Mouse (Mus musculus) heart, adult 2 months (tissue): ENCODE results near the gene Crybb1. TPM values are rescaled to one million over a fixed set of nuclear protein-coding genes. Genes with fewer than 3 reads are reported as not detected.

Source experiments
- DNase-seq, 2 experiments: peaks; one replicate each; pipeline ENCODE4 v3.0.0; 2021
- H3K27ac ChIP-seq: fragments of 200-600 bp; 2 replicates; pipeline ENCODE4 v1.8.1; 2022
- H3K27me3 ChIP-seq: fragments of 200-500 bp; 2 replicates; pipeline ENCODE4 v1.6.1; 2012; ENCODE audit warnings: mild to moderate bottlenecking, low read length, inconsistent platforms, mixed read lengths; ENCODE audit not compliant: control insufficient read depth, insufficient read depth
- H3K36me3 ChIP-seq: fragments of 200-500 bp; 2 replicates; pipeline ENCODE4 v1.6.1; 2012; ENCODE audit warnings: low read length, inconsistent platforms; ENCODE audit not compliant: control insufficient read depth, insufficient read depth
- H3K4me1 ChIP-seq: fragments of 200-500 bp; 2 replicates; pipeline ENCODE4 v1.6.1; 2011; ENCODE audit warnings: low read length; ENCODE audit not compliant: control insufficient read depth, insufficient read depth
- H3K4me3 ChIP-seq: fragments of 200-600 bp; 2 replicates; pipeline ENCODE4 v1.8.1; 2022
- H3K79me2 ChIP-seq: fragments of 200-500 bp; replicated peaks from 2 replicates; pipeline ENCODE4 v1.6.1; 2012; ENCODE audit warnings: mild to moderate bottlenecking, inconsistent platforms, low read length, moderate library complexity, mixed read lengths; ENCODE audit not compliant: control insufficient read depth, insufficient read depth
- H3K9ac ChIP-seq: fragments of 200-500 bp; 2 replicates; pipeline ENCODE4 v1.6.1; 2012; ENCODE audit warnings: low read depth, mild to moderate bottlenecking, control low read depth, inconsistent platforms, low read length, mixed read lengths
- CTCF ChIP-seq: fragments of 200-600 bp; IDR thresholded peaks from 2 replicates; pipeline ENCODE4 v1.8.1; 2022; ENCODE audit warnings: antibody characterized with exemption, mild to moderate bottlenecking, moderate library complexity
- EP300 ChIP-seq: fragments of 200-500 bp; IDR thresholded peaks from 2 replicates; pipeline ENCODE4 v1.6.1; 2011; ENCODE audit warnings: low read depth, low read length, control low read depth; ENCODE audit not compliant: insufficient read depth
- POLR2A ChIP-seq: fragments of 200-500 bp; IDR thresholded peaks from 2 replicates; pipeline ENCODE4 v1.6.1; 2011; ENCODE audit warnings: mild to moderate bottlenecking, low read depth, low read length, control low read depth; ENCODE audit not compliant: insufficient read depth
- WGBS: fragments of 180-500 bp; shearing (Covaris S2); methylation state at CpG from one replicate; pipeline ENCODE4 v1.1.7; 2018; 5-methylcytosine and 5-hydroxymethylcytosine counted together
- intact Hi-C: fragments of 180-260 bp; cut with DNase I; formaldehyde crosslinking; loops from one replicate; pipeline ENCODE4 v1.15.1; 2025
- long read RNA-seq: library from polyadenylated mRNA; stranded (forward); transcript quantifications from one replicate; pipeline ENCODE4 v2.0.0, GENCODE M21; 2021
- polyA plus RNA-seq: library from polyadenylated mRNA; depleted of rRNA; stranded (reverse); fragments of >200 nt; gene quantifications from 2 replicates; pipeline ENCODE4 v1.2.3, GENCODE M21; 2012; rRNA removed
- total RNA-seq, 2 experiments: library from RNA; stranded (reverse); gene quantifications; 2 replicates each; pipeline ENCODE4 v1.2.3; 2021

Gene Crybb1
- total RNA-seq (1 to 10 TPM; 1.5 to 3.3 TPM), polyA plus RNA-seq (2.1 and 2.3 TPM in 2 replicates)
- long read RNA-seq, partial matches to known transcripts, result 0 of 2 reads
- long read RNA-seq, other reads (novel, unspliced or antisense), result 1 of 2 reads

- Histone ChIP-seq H3K4me1 (peaks cover 32% of the 10 kb centered on the region), H3K27ac (peak within 1 kb of the TSS; percentile 65), H3K36me3 (no peaks in the 10 kb centered on the region), H3K27me3 (no peaks in the 10 kb centered on the region), H3K79me2 (no peaks in the 10 kb centered on the region), H3K9ac (no peak within 1 kb of the TSS), H3K4me3 (no peak within 1 kb of the TSS)
- intact Hi-C loops, result loop anchor here (2.0 kb wide), 1 partner anchor 19 kb away; no protein-coding TSS in a partner anchor
- peak; percentile 77 to 82 for DNase-seq
- TF ChIP-seq POLR2A, result no peak
- TF ChIP-seq CTCF, result no peak
- peak; percentile 48; the same call in 1 of the 2 replicates for TF ChIP-seq EP300
- 10% methylated on average over 3 of the region's 3 CpGs for WGBS
Measured at GRCm38 (mm10) chr5:112255426-112255825, at the start of gene Crybb1. Gene Crybb1 (plus strand): TSS chr5:112255815.

DNA sequence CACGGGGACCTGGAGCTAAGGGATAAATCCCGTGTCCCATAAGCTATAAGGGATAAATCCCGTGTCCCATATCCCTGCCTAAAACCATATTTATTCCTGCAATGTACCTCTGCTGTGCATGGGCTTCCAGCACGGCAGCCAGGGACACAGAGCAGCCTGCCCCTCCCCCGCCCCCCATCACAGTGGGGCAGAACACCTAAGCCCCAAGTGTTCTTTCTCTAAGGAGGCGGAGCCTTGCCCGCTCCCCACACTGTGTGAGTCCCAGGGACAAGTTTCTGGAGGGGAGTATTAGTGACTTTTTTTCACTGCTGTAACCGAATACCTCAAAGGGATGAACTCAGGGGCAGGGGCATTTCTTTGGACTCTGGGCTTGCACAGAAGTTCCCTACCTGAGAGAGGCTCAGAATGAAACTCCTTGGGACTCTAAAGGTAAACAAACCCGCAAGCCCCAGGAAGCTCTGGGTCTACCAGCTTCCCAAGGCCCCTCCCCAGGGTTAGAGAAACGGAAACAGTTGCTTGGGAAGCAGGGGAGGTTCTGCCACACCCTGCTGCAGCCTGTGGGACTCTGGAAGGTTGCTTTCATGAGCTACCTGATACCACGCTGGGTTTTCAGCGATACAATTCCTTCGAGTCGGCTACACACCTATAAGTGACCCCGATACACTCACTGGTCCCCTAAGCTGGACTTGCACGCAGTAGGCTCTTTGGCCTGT, 48.9 kb upstream of the Crybb1 start:
- no peaks in the 10 kb centered on the region for H3K79me2 ChIP-seq
- intact Hi-C loops, result no loop called here
- H3K4me1 ChIP-seq, result no peaks in the 10 kb centered on the region
- no peaks in the 10 kb centered on the region for H3K36me3 ChIP-seq
- TF ChIP-seq POLR2A, result no peak
- TF ChIP-seq CTCF, result no peak
- no peak for TF ChIP-seq EP300
- no peak overlapping the region for H3K4me3 ChIP-seq
- WGBS, result 26% methylated on average over 16 of the region's 16 CpGs
- no peak for DNase-seq
- H3K9ac ChIP-seq, result no peak overlapping the region
- no peaks in the 10 kb centered on the region for H3K27me3 ChIP-seq
- H3K27ac ChIP-seq, result no peak overlapping the region

DNA sequence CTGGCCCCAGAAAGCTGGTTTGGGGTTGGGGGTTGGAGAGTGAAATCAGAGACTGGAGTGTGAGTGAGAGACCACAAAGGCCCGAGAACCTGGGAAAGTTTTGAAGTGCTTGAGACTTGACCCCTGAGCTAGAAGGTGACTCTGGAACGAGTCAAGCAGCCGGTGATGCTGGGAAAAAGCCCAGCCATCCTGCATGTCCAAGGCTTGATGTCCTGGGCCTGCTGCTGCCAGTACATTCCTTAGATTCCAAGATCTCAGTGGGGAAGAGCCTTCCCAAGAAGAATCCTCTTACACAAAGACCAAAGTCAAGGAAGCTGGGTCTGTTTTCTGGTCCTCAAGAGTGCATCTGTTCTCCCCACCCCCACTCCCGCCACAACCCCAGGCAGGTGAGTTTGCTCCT, 47.3 kb upstream of the Crybb1 start:
- H3K36me3 ChIP-seq, result no peaks in the 10 kb centered on the region
- H3K27ac ChIP-seq, result no peak overlapping the region
- no peak for DNase-seq
- H3K4me3 ChIP-seq, result no peak overlapping the region
- H3K4me1 ChIP-seq, result no peaks in the 10 kb centered on the region
- H3K79me2 ChIP-seq, result no peaks in the 10 kb centered on the region
- WGBS, result 34% methylated on average over 4 of the region's 4 CpGs
- TF ChIP-seq POLR2A (no peak), EP300 (no peak), CTCF (no peak)
- H3K27me3 ChIP-seq, result no peaks in the 10 kb centered on the region
- intact Hi-C loops, result no loop called here
- H3K9ac ChIP-seq, result no peak overlapping the region

DNA sequence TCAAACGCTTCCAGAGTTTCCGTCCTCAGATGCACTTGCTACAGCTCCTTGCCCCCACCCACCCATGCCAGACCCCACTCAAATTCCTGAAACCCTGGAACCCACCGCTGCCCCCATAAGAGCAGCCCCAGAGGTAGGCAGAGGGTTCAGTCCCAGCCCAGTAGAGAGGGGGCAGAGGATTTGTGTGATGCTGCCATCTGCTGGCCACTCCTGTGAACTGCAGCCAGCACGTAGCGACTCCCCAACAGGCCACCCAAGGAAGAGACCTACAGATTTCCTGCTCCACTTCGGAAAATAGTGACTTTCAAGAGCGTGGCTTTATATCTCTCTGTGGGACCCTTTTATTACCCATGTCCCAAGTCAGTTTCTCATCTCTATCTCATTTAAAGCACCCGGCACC, 45.5 kb upstream of the Crybb1 start:
- peak; percentile 36 to 68 for DNase-seq
- 33% methylated on average over 8 of the region's 8 CpGs for WGBS
- Histone ChIP-seq H3K27me3 (no peaks in the 10 kb centered on the region), H3K27ac (no peak overlapping the region), H3K79me2 (no peaks in the 10 kb centered on the region), H3K4me3 (no peak overlapping the region), H3K9ac (no peak overlapping the region), H3K4me1 (no peaks in the 10 kb centered on the region), H3K36me3 (no peaks in the 10 kb centered on the region)
- intact Hi-C loops, result no loop called here
- TF ChIP-seq CTCF (peak; percentile 91), EP300 (no peak), POLR2A (no peak)

DNA sequence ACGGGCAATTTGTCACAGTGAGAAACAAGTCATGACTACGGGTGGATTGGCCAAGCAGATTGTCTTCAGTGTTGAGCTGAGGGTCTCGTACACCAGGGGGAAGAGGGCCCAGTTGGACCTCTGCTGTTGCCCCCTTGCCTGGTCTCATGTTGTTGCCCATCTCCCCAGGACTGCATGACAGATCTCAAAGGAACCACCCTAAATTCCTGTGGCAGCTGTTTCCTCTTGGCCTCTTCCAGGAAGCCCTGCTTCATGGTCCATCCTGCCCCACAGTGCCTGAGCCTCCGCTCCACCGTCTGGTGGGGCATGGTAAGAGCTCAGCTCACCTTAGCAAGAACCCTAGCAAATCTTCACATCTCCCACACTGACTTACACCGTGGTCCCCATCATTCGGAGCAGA, 43.7 kb upstream of the Crybb1 start:
- intact Hi-C loops, result no loop called here

DNA sequence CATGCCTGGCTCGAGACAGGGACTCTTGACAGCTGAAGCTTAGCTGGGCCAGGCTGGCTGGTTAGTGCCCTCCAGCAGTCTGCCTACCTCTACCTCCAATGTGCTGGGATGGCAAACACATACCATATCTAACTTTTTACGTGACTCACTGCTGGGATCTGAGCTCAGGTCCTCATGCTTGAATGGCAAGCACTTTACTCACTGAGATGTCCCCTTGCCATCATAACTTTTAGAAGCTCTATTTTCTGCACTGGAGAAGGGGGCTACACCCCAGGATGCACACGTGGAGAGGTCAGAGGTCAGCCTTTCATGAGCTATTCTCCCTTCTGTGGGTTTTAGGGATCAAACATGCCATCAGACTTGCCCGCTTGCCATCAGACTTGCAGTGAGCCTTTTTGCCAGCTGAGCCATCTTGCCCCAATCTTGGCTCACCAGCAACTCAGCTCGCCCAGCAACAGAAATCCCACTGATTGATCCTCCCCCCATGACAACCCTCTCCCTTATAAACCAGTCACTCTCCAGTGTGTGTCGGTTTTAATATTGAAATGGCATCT, 42.8 kb upstream of the Crybb1 start:
- WGBS, result 80% methylated on average over 6 of the region's 6 CpGs
- H3K27me3 ChIP-seq, result no peaks in the 10 kb centered on the region
- H3K9ac ChIP-seq, result no peak overlapping the region
- H3K4me3 ChIP-seq, result no peak overlapping the region
- H3K36me3 ChIP-seq, result no peaks in the 10 kb centered on the region
- no peaks in the 10 kb centered on the region for H3K79me2 ChIP-seq
- TF ChIP-seq POLR2A (no peak), CTCF (no peak), EP300 (no peak)
- intact Hi-C loops, result no loop called here
- no peaks in the 10 kb centered on the region for H3K4me1 ChIP-seq
- no peak overlapping the region for H3K27ac ChIP-seq
- no peak for DNase-seq

More for the DNA sequence above, 43.7 kb upstream of the Crybb1 start:
- Histone ChIP-seq H3K27me3 (no peaks in the 10 kb centered on the region), H3K27ac (no peak overlapping the region), H3K36me3 (no peaks in the 10 kb centered on the region), H3K4me3 (no peak overlapping the region), H3K79me2 (no peaks in the 10 kb centered on the region), H3K9ac (no peak overlapping the region), H3K4me1 (no peaks in the 10 kb centered on the region)
- TF ChIP-seq EP300 (no peak), POLR2A (no peak), CTCF (no peak)
- DNase-seq, result no peak
- 78% methylated on average over 7 of the region's 7 CpGs for WGBS
